Mouse (Mus musculus) CH12.LX (cell line): ENCODE measurements around the gene Klhl36. TPM values are rescaled to one million over a fixed set of nuclear protein-coding genes. Genes with fewer than 3 reads are reported as not detected.

Experiments
- DNase-seq: peaks from one replicate; pipeline ENCODE4 v3.0.0-alpha.2; 2013; ENCODE audit errors: extremely low read depth
- H3K27ac ChIP-seq: 2 replicates; pipeline ENCODE4 v1.5.1; 2012; ENCODE audit warnings: low read depth, mild to moderate bottlenecking, control low read depth, moderate library complexity; ENCODE audit not compliant: insufficient read depth
- H3K27me3 ChIP-seq: replicated peaks from 2 replicates; pipeline ENCODE3; 2012; ENCODE audit warnings: inconsistent platforms
- H3K36me3 ChIP-seq, 2 experiments: replicated peaks in 1 of 2; 2 replicates each; pipeline versions ENCODE3 to v1.6.1; 2012; ENCODE audit warnings: inconsistent platforms in 1 of 2, low read length in 1 of 2, mild to moderate bottlenecking in 1 of 2, mixed read lengths in 1 of 2, moderate library complexity in 1 of 2; ENCODE audit not compliant: control insufficient read depth in 1 of 2, insufficient read depth in 1 of 2
- H3K4me1 ChIP-seq, 2 experiments: 2 replicates each; pipeline ENCODE4 v1.6.1; 2012; ENCODE audit warnings: inconsistent platforms in 1 of 2, moderate library complexity in 1 of 2; ENCODE audit not compliant: insufficient read depth in 2 of 2, control insufficient read depth in 1 of 2
- H3K4me2 ChIP-seq: 2 replicates; pipeline ENCODE4 v1.6.1; 2012; ENCODE audit warnings: low read depth, mild to moderate bottlenecking, control low read depth; ENCODE audit not compliant: poor library complexity, insufficient read depth, severe bottlenecking
- H3K4me3 ChIP-seq, 3 experiments: fragments of 150-350 bp in 1 of 3; sonication (generic) in 1 of 3; replicated peaks in 1 of 3; 2 replicates each; pipeline versions ENCODE3 to v1.5.1; 2011 to 2012; ENCODE audit warnings: low read depth in 2 of 3, low read length in 2 of 3, mild to moderate bottlenecking in 2 of 3, moderate library complexity in 2 of 3, control low read depth in 1 of 3, improper control_type of control experiment in 1 of 3, inconsistent platforms in 1 of 3, mixed read lengths in 1 of 3; ENCODE audit not compliant: poor library complexity in 1 of 3
- H3K79me2 ChIP-seq: replicated peaks from 2 replicates; pipeline ENCODE4 v1.6.1; 2012; ENCODE audit warnings: mild to moderate bottlenecking, moderate library complexity; ENCODE audit not compliant: control insufficient read depth, poor library complexity, insufficient read depth, severe bottlenecking; ENCODE audit errors: extremely low read depth
- H3K9ac ChIP-seq: 2 replicates; pipeline ENCODE4 v1.6.1; 2012; ENCODE audit warnings: low read depth, mild to moderate bottlenecking, control low read depth, moderate library complexity; ENCODE audit not compliant: insufficient read depth
- H3K9me3 ChIP-seq: replicated peaks from 2 replicates; pipeline ENCODE3; 2012; ENCODE audit warnings: low read length, inconsistent platforms, mixed read lengths
- CHD1 ChIP-seq: IDR thresholded peaks from 2 replicates; pipeline ENCODE4 v1.6.1; 2012; ENCODE audit warnings: low read depth, low read length, improper control_type of control experiment, inconsistent platforms
- CTCF ChIP-seq, 2 experiments: IDR thresholded peaks in 1 of 2; conservative IDR thresholded peaks in 1 of 2; 2 replicates each; pipeline ENCODE4 v1.5.1; 2011 to 2012; ENCODE audit warnings: low read depth in 2 of 2, low read length in 2 of 2, improper control_type of control experiment in 1 of 2, inconsistent platforms in 1 of 2, mild to moderate bottlenecking in 1 of 2, moderate library complexity in 1 of 2
- ELF1 ChIP-seq: IDR thresholded peaks from 2 replicates; pipeline ENCODE4 v1.6.1; 2014; ENCODE audit warnings: low read depth, mild to moderate bottlenecking, inconsistent platforms, low read length, improper control_type of control experiment
- EP300 ChIP-seq: IDR thresholded peaks from 2 replicates; pipeline ENCODE4 v1.6.1; 2011; ENCODE audit warnings: low read length, improper control_type of control experiment
- ETS1 ChIP-seq: conservative IDR thresholded peaks from 2 replicates; pipeline ENCODE4 v1.6.1; 2012; ENCODE audit warnings: low read depth, mild to moderate bottlenecking, inconsistent platforms, low read length, improper control_type of control experiment, moderate library complexity
- HCFC1 ChIP-seq: IDR thresholded peaks from 2 replicates; pipeline ENCODE4 v1.6.1; 2012; ENCODE audit warnings: low read depth, mild to moderate bottlenecking, inconsistent platforms, low read length, improper control_type of control experiment
- IRF4 ChIP-seq: IDR thresholded peaks from 2 replicates; pipeline ENCODE4 v1.6.1; 2014; ENCODE audit warnings: low read depth, mild to moderate bottlenecking, inconsistent platforms, low read length, improper control_type of control experiment
- JUND ChIP-seq: conservative IDR thresholded peaks from 2 replicates; pipeline ENCODE4 v1.6.1; 2011; ENCODE audit warnings: low read depth, low read length, improper control_type of control experiment
- KAT2A ChIP-seq: IDR thresholded peaks from 2 replicates; pipeline ENCODE4 v1.6.1; 2012; ENCODE audit warnings: low read length, improper control_type of control experiment, inconsistent platforms; ENCODE audit not compliant: insufficient replicate concordance
- MAX ChIP-seq: IDR thresholded peaks from 2 replicates; pipeline ENCODE4 v1.6.1; 2011; ENCODE audit warnings: low read length, improper control_type of control experiment
- MAZ ChIP-seq: IDR thresholded peaks from 2 replicates; pipeline ENCODE4 v1.6.1; 2012; ENCODE audit warnings: low read depth, mild to moderate bottlenecking, inconsistent platforms, low read length, improper control_type of control experiment, moderate library complexity
- MXI1 ChIP-seq: IDR thresholded peaks from 2 replicates; pipeline ENCODE4 v1.6.1; 2011; ENCODE audit warnings: mild to moderate bottlenecking, low read depth, low read length, improper control_type of control experiment
- PAX5 ChIP-seq: IDR thresholded peaks from 2 replicates; pipeline ENCODE4 v1.6.1; 2012; ENCODE audit warnings: low read length, inconsistent platforms, mixed read lengths
- POLR2A ChIP-seq: IDR thresholded peaks from 2 replicates; pipeline ENCODE4 v1.6.1; 2011; ENCODE audit warnings: low read depth, mild to moderate bottlenecking, improper control_type of control experiment, low read length
- POLR2AphosphoS2 ChIP-seq: IDR thresholded peaks from 2 replicates; pipeline ENCODE4 v1.6.1; 2011; ENCODE audit warnings: low read depth, low read length, improper control_type of control experiment
- RAD21 ChIP-seq: IDR thresholded peaks from 2 replicates; pipeline ENCODE4 v1.6.1; 2011; ENCODE audit warnings: low read depth, mild to moderate bottlenecking, low read length, improper control_type of control experiment, moderate library complexity
- RCOR1 ChIP-seq: conservative IDR thresholded peaks from 2 replicates; pipeline ENCODE4 v1.6.1; 2012; ENCODE audit warnings: low read depth, mild to moderate bottlenecking, inconsistent platforms, low read length, improper control_type of control experiment
- SIN3A ChIP-seq: IDR thresholded peaks from 2 replicates; pipeline ENCODE4 v1.6.1; 2012; ENCODE audit warnings: low read length, improper control_type of control experiment, inconsistent platforms
- TCF12 ChIP-seq: IDR thresholded peaks from 2 replicates; pipeline ENCODE4 v1.6.1; 2014; ENCODE audit warnings: low read depth, mild to moderate bottlenecking, inconsistent platforms, low read length, improper control_type of control experiment
- UBTF ChIP-seq: IDR thresholded peaks from 2 replicates; pipeline ENCODE4 v1.6.1; 2012; ENCODE audit warnings: low read depth, mild to moderate bottlenecking, inconsistent platforms, low read length, improper control_type of control experiment, moderate library complexity
- USF1 ChIP-seq: IDR thresholded peaks from 2 replicates; pipeline ENCODE4 v1.6.1; 2014; ENCODE audit warnings: low read depth, mild to moderate bottlenecking, inconsistent platforms, low read length, improper control_type of control experiment
- ZC3H11A ChIP-seq: IDR thresholded peaks from 2 replicates; pipeline ENCODE4 v1.6.1; 2012; ENCODE audit warnings: low read depth, mild to moderate bottlenecking, inconsistent platforms, low read length, improper control_type of control experiment
- ZMIZ1 ChIP-seq: IDR thresholded peaks from 2 replicates; pipeline ENCODE4 v1.6.1; 2012; ENCODE audit warnings: low read depth, mild to moderate bottlenecking, inconsistent platforms, low read length, improper control_type of control experiment
- dilution Hi-C: fragments of 300-500 bp; cut with MboI; formaldehyde crosslinking; loops from 2 replicates; pipeline ENCODE4 v1.14.3; 2020; ENCODE audit warnings: low sequenced_read_pairs; ENCODE audit not compliant: extremely low pct_unique_long_range_greater_than_20kb, extremely low pct_ligation_motif_present
- in situ Hi-C: fragments of 300-500 bp; cut with MboI; formaldehyde crosslinking; loops from 3 replicates; pipeline ENCODE4 v1.14.3; 2019; ENCODE audit warnings: low sequenced_read_pairs, low pct_ligation_motif_present, low pct_unique_long_range_greater_than_20kb, mixed read lengths
- polyA plus RNA-seq: library from polyadenylated mRNA; unstranded; fragments of >175 nt; gene quantifications from 2 replicates; pipeline ENCODE4 v1.2.1, GENCODE M21; 2012; ENCODE audit warnings: low read depth; ENCODE audit not compliant: insufficient read length
- total RNA-seq, 2 experiments: library from RNA; depleted of rRNA; stranded (reverse); fragments of 300-350 nt in 1 of 2; fragments of >200 nt in 1 of 2; gene quantifications; 2 replicates each; pipeline ENCODE4 v1.2.3; 2012 to 2014

The Klhl36 gene
- total and polyA plus RNA-seq, 3 experiments, result 3.0 to 7.9 (median 3.1) TPM

- dilution Hi-C loops, result no loop called here
- no peak overlapping the region for H3K9ac ChIP-seq
- no peak overlapping the region for H3K4me3 ChIP-seq
- peaks cover 25% of the 10 kb centered on the region for H3K27me3 ChIP-seq
- no peaks in the 10 kb centered on the region for H3K79me2 ChIP-seq
- H3K4me2 ChIP-seq, result no peak overlapping the region
- no peak for DNase-seq
- TF ChIP-seq CHD1 (no peak), TCF12 (no peak), EP300 (no peak)
- TF ChIP-seq, all 38 proteins: peak for 0
- Histone ChIP-seq H3K4me1 (peaks cover 0 to 8% of the 10 kb centered on the region in 2 experiments; a peak in 3 of 4 replicates), H3K9me3 (peaks cover 22% of the 10 kb centered on the region), H3K27ac (no peak overlapping the region), H3K36me3 (no peaks in the 10 kb centered on the region)
- in situ Hi-C loops, result no loop called here
Measured at GRCm38 (mm10) chr8:119857767-119858166, 4.3 kb upstream of the Klhl36 start.

- no peak for DNase-seq
- H3K4me3 ChIP-seq, result peak overlapping the region; percentile 54 to 84 (median 71)
- in situ Hi-C loops (no loop called here), dilution Hi-C loops (no loop called here)
- peaks cover 0 to 14% of the 10 kb centered on the region in 2 experiments; a peak in 2 of 4 replicates for H3K4me1 ChIP-seq
- no peak overlapping the region for H3K27ac ChIP-seq
- H3K27me3 ChIP-seq, result peaks cover 23% of the 10 kb centered on the region
- peaks cover 17% of the 10 kb centered on the region for H3K9me3 ChIP-seq
- H3K4me2 ChIP-seq, result peak overlapping the region; percentile 55
- peak overlapping the region; percentile 67 for H3K9ac ChIP-seq
- H3K36me3 ChIP-seq, result peaks cover 0 to 5% of the 10 kb centered on the region in 2 experiments
- TF ChIP-seq SIN3A (no peak), ZMIZ1 (no peak), MAZ (peak; percentile 6; the same call in 1 of the 2 replicates)
- H3K79me2 ChIP-seq, result no peaks in the 10 kb centered on the region
Measured at GRCm38 (mm10) chr8:119862390-119862734, 296 bp downstream of the Klhl36 start.

GRCm38 (mm10) chr8:119862749-119863148 is 683 bp downstream of the Klhl36 start:
- H3K4me2 ChIP-seq, result peak overlapping the region; percentile 55
- H3K79me2 ChIP-seq, result no peaks in the 10 kb centered on the region
- H3K4me3 ChIP-seq, result peak overlapping the region; percentile 54 to 84 (median 71)
- no peak for TF ChIP-seq SIN3A
- TF ChIP-seq MAX, result no peak
- TF ChIP-seq JUND, result no peak
- TF ChIP-seq TCF12, result no peak
- no peak for TF ChIP-seq USF1
- TF ChIP-seq POLR2AphosphoS2, result no peak
- no peak for TF ChIP-seq POLR2A
- TF ChIP-seq RCOR1, result no peak
- TF ChIP-seq KAT2A, result no peak
- no peak for TF ChIP-seq UBTF
- TF ChIP-seq CTCF (conservative IDR thresholded peaks at IDR 0.05 in 1 of 2, IDR thresholded peaks at IDR 0.05 in 1 of 2; ENCODE audit: low read depth in 2 of 2, low read length in 2 of 2), result no peak
- TF ChIP-seq PAX5, result no peak
- no peak for TF ChIP-seq ELF1
- no peak for TF ChIP-seq ETS1
- TF ChIP-seq IRF4, result no peak
- TF ChIP-seq ZC3H11A, result no peak
- TF ChIP-seq MXI1, result no peak
- TF ChIP-seq RAD21, result no peak
- no peak for TF ChIP-seq HCFC1
- in situ Hi-C loops, result no loop called here
- peaks cover 21% of the 10 kb centered on the region for H3K27me3 ChIP-seq
- no peak for DNase-seq
- H3K4me1 ChIP-seq, result peaks cover 0 to 14% of the 10 kb centered on the region in 2 experiments; a peak in 2 of 4 replicates
- peaks cover 13% of the 10 kb centered on the region for H3K9me3 ChIP-seq
- dilution Hi-C loops, result no loop called here
- H3K36me3 ChIP-seq, result peaks cover 0 to 5% of the 10 kb centered on the region in 2 experiments
- H3K9ac ChIP-seq, result peak overlapping the region; percentile 67; the same call in 1 of the 2 replicates
- no peak overlapping the region for H3K27ac ChIP-seq
